Mouse (Mus musculus) ES-E14 (cell line): ENCODE data around the gene Dpf3.

Source experiments
- CHD2 ChIP-seq: IDR thresholded peaks from 2 replicates; pipeline ENCODE4 v1.6.1; 2014; ENCODE audit warnings: mild to moderate bottlenecking, low read depth, low read length, inconsistent platforms
- HCFC1 ChIP-seq: IDR thresholded peaks from 2 replicates; pipeline ENCODE4 v1.6.1; 2012; ENCODE audit warnings: low read length, inconsistent platforms, borderline replicate concordance; ENCODE audit not compliant: insufficient read depth
- MAFK ChIP-seq: IDR thresholded peaks from 2 replicates; pipeline ENCODE4 v1.6.1; 2014; ENCODE audit warnings: mild to moderate bottlenecking, low read depth, low read length, inconsistent platforms; ENCODE audit not compliant: insufficient read depth
- ZC3H11A ChIP-seq: IDR thresholded peaks from 2 replicates; pipeline ENCODE4 v1.6.1; 2012; ENCODE audit warnings: low read depth, mild to moderate bottlenecking, inconsistent platforms, low read length, borderline replicate concordance
- ZNF384 ChIP-seq: IDR thresholded peaks from 2 replicates; pipeline ENCODE4 v1.6.1; 2012; ENCODE audit warnings: low read depth, low read length, inconsistent platforms

DNA sequence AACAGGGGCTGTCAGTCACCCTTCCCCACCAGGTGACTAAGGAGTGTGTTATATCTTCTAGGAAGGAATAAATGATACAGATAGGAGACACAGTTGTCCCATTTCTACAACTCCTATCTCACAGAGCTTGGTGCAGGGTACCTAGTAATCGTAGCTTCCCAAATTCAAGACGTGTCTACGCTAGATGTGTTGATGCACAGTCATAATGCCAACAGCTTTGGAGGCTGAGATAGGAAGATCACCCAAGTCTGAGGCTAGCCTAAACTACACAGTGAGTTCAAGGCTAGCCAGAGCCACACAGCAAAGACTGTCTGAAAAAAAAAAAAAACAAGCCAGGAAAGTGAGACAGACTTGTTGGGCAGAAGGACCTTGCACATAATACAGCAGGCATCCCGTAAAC, 54.1 kb downstream of the Dpf3 start:
- TF ChIP-seq MAFK, result no peak
- no peak for TF ChIP-seq ZNF384
- TF ChIP-seq HCFC1, result no peak
- no peak for TF ChIP-seq CHD2
- no peak for TF ChIP-seq ZC3H11A
